Mouse (Mus musculus) heart, embryonic 11.5 days (tissue): Measurements from ENCODE around the gene Wdfy2. TPM values are rescaled to one million over a fixed set of nuclear protein-coding genes. Genes with fewer than 3 reads are reported as not detected.
A peak's percentile ranks its signal among the peaks of the same experiment; 100 is the strongest.
"Not testable (repeated sequence)": the region's sequence is repeated elsewhere in the genome, so short reads cannot be mapped to it uniquely, and the experiment has no call there.

Experiments
- ATAC-seq: fragments of 200-750 bp; cut with Nextera tagmentation; replicated peaks from 2 replicates; pipeline ENCODE4 v1.8.0; 2017; ENCODE audit warnings: moderate library complexity; ENCODE audit not compliant: insufficient number of reproducible peaks, low FRiP score, low TSS enrichment
- H3K27ac ChIP-seq: fragments of 300-500 bp; sonication (generic); 2 replicates; pipeline ENCODE4 v1.5.1; 2014; ENCODE audit warnings: mild to moderate bottlenecking, low read depth, low read length
- H3K27me3 ChIP-seq: fragments of 300-500 bp; sonication (generic); 2 replicates; pipeline ENCODE4 v1.6.1; 2014; ENCODE audit warnings: mild to moderate bottlenecking, low read length, mixed read lengths; ENCODE audit not compliant: control insufficient read depth, insufficient read depth
- H3K36me3 ChIP-seq: fragments of 300-500 bp; sonication (generic); 2 replicates; pipeline ENCODE4 v1.6.1; 2014; ENCODE audit warnings: mild to moderate bottlenecking, low read length, moderate library complexity, mixed read lengths; ENCODE audit not compliant: control insufficient read depth, insufficient read depth
- H3K4me1 ChIP-seq: fragments of 300-500 bp; sonication (generic); 2 replicates; pipeline ENCODE4 v1.6.1; 2014; ENCODE audit warnings: low read length; ENCODE audit not compliant: control insufficient read depth, insufficient read depth
- H3K4me2 ChIP-seq: fragments of 300-500 bp; sonication (generic); 2 replicates; pipeline ENCODE4 v1.6.1; 2014; ENCODE audit warnings: mild to moderate bottlenecking, moderate library complexity
- H3K4me3 ChIP-seq: fragments of 300-500 bp; sonication (generic); 2 replicates; pipeline ENCODE4 v1.5.1; 2014; ENCODE audit warnings: low read depth, low read length
- H3K9ac ChIP-seq: fragments of 300-500 bp; sonication (generic); 2 replicates; pipeline ENCODE4 v1.6.1; 2014; ENCODE audit warnings: mild to moderate bottlenecking, low read depth, low read length, moderate library complexity
- H3K9me3 ChIP-seq: fragments of 300-500 bp; sonication (generic); replicated peaks from 2 replicates; pipeline ENCODE4 v1.6.1; 2016; ENCODE audit warnings: low read length; ENCODE audit not compliant: control insufficient read depth
- WGBS: fragments of 180-500 bp; shearing (Covaris S2); extraction: QIAGEN DNeasy Blood & Tissue Kit; methylation state at CpG from one replicate; pipeline ENCODE4 v1.1.7; 2014; ENCODE audit not compliant: insufficient replicate concordance; 5-methylcytosine and 5-hydroxymethylcytosine counted together
- polyA plus RNA-seq: library from polyadenylated mRNA; unstranded; fragments of >200 nt; fragmentation: Nextera tagmentation; extraction: Ambion mirVana; gene quantifications from 2 replicates; pipeline ENCODE4 v1.2.1, GENCODE M21; 2014

Gene Wdfy2
- polyA plus RNA-seq, 1 experiment from 2014 or later = 7.6 TPM

DNA sequence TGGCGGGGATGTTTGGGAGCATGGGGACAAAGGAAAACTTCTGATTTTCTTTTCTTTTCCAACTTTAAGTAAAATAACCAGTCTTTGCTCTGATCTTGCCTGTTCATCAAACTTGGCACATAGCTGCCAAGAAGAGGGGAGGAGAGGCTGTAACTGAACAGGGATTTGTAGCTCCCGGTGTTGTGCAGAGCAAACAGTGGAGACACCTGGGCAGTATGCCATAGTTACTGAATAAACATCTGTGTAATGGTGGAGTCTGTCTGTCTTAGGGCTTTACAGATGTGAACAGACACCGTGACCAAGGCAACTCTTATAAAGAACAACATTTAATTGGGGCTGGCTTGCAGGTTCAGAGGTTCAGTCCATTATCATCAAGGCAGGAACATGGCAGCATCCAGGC lies 53.9 kb downstream of the Wdfy2 start:
- Histone ChIP-seq H3K27me3 (no peaks in the 10 kb centered on the region), H3K27ac (no peak overlapping the region), H3K4me1 (peaks cover 9% of the 10 kb centered on the region), H3K9ac (no peak overlapping the region), H3K9me3 (no peaks in the 10 kb centered on the region), H3K36me3 (no peaks in the 10 kb centered on the region), H3K4me2 (no peak overlapping the region), H3K4me3 (no peak overlapping the region)
- WGBS = 86% methylated on average over 3 of the region's 3 CpGs
- no peak for ATAC-seq

GRCm38 (mm10) chr14:62892771-62893641 lies 55.5 kb downstream of the Wdfy2 start:
- no peaks in the 10 kb centered on the region for H3K9me3 ChIP-seq
- no peak overlapping the region for H3K4me3 ChIP-seq
- no peak overlapping the region for H3K4me2 ChIP-seq
- no peak overlapping the region for H3K9ac ChIP-seq
- peaks cover 9% of the 10 kb centered on the region for H3K4me1 ChIP-seq
- H3K27ac ChIP-seq = peak overlapping the region; percentile 35; the same call in 1 of the 2 replicates
- no peaks in the 10 kb centered on the region for H3K36me3 ChIP-seq
- 62% methylated on average over 8 of the region's 8 CpGs for WGBS
- no peaks in the 10 kb centered on the region for H3K27me3 ChIP-seq
- no peak for ATAC-seq

- not testable (repeated sequence) for H3K27me3 ChIP-seq, H3K9ac ChIP-seq, H3K4me2 ChIP-seq, H3K36me3 ChIP-seq, H3K9me3 ChIP-seq, ATAC-seq, H3K4me3 ChIP-seq, H3K4me1 ChIP-seq
- WGBS = 56% methylated on average over 5 of the region's 5 CpGs
- 0 out of 2 replicates have a peak overlapping the region, but pooled peaks have one; percentile 35 for H3K27ac ChIP-seq
Measured at GRCm38 (mm10) chr14:62893642-62894180, 56.2 kb downstream of the Wdfy2 start.

DNA sequence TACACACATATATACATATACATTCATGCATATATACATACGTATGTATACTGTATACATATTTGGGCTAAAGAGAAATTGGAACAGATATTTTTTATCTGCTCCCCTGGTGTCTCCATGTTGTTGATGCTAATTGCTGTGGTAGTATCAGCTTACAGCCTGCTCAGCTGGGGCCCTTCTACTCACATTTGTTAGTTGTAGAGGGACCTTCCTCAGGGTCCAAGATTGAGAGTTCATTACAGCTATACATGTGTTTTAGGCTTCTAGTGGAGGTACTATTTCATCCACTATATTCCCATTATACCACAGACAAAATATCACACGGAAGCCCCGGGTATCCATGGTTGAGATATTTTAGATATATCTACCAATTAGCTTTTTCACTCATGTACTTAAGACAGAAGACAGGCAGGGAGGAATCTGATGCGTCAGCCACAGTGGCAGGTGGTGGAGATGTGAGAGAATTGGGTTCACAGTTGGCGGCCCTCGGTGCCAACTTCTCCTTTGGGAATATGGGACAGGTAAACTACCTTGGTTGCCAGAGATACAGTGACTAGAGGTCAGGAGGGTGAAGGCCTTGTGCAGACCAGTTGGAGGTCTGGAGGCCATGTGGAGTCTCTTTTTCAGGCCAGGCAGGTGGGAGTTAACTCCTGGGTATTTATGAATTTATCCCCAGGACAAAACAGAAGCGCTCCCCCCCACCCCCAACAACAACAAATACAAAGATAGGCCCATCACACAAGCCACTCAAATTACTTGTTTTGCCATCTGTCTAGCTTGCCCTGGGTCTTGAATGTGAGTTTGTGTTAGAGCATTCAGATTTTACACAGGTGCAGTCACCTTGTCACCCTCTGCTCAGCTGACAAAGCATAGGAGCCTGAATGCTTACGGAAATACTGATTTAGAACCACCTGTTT lies 57.7 kb downstream of the Wdfy2 start:
- Histone ChIP-seq H3K36me3 (no peaks in the 10 kb centered on the region), H3K9me3 (no peaks in the 10 kb centered on the region), H3K4me1 (peaks cover 9% of the 10 kb centered on the region), H3K4me2 (no peak overlapping the region), H3K9ac (no peak overlapping the region), H3K27me3 (no peaks in the 10 kb centered on the region), H3K4me3 (no peak overlapping the region), H3K27ac (no peak overlapping the region)
- WGBS = 88% methylated on average over 8 of the region's 8 CpGs
- ATAC-seq = no peak

- no peaks in the 10 kb centered on the region for H3K9me3 ChIP-seq
- H3K4me3 ChIP-seq = no peak overlapping the region
- WGBS = 85% methylated on average over 6 of the region's 6 CpGs
- H3K9ac ChIP-seq = no peak overlapping the region
- H3K4me2 ChIP-seq = no peak overlapping the region
- ATAC-seq = no peak
- peaks cover 5% of the 10 kb centered on the region for H3K4me1 ChIP-seq
- H3K36me3 ChIP-seq = no peaks in the 10 kb centered on the region
- no peaks in the 10 kb centered on the region for H3K27me3 ChIP-seq
- H3K27ac ChIP-seq = no peak overlapping the region
Measured at GRCm38 (mm10) chr14:62898061-62898460, 60.6 kb downstream of the Wdfy2 start.

GRCm38 (mm10) chr14:62907888-62908287 lies 70.4 kb downstream of the Wdfy2 start:
- 94% methylated on average over 2 of the region's 2 CpGs for WGBS
- H3K27me3 ChIP-seq = no peaks in the 10 kb centered on the region
- no peak overlapping the region for H3K27ac ChIP-seq
- H3K9me3 ChIP-seq = no peaks in the 10 kb centered on the region
- no peak overlapping the region for H3K9ac ChIP-seq
- H3K4me1 ChIP-seq = peaks cover 17% of the 10 kb centered on the region
- H3K36me3 ChIP-seq = no peaks in the 10 kb centered on the region
- ATAC-seq = no peak
- no peak overlapping the region for H3K4me3 ChIP-seq
- H3K4me2 ChIP-seq = no peak overlapping the region

- WGBS = 59% methylated on average over 5 of the region's 5 CpGs
- peaks cover 17% of the 10 kb centered on the region for H3K4me1 ChIP-seq
- H3K9ac ChIP-seq = no peak overlapping the region
- no peaks in the 10 kb centered on the region for H3K9me3 ChIP-seq
- no peaks in the 10 kb centered on the region for H3K27me3 ChIP-seq
- no peaks in the 10 kb centered on the region for H3K36me3 ChIP-seq
- H3K27ac ChIP-seq = peak overlapping the region; percentile 76
- H3K4me2 ChIP-seq = no peak overlapping the region
- ATAC-seq = 0 out of 2 replicates have a peak, but pooled peaks have one; percentile 18
- no peak overlapping the region for H3K4me3 ChIP-seq
Measured at GRCm38 (mm10) chr14:62908550-62908949, 71.1 kb downstream of the Wdfy2 start.

- Histone ChIP-seq H3K4me1 (peaks cover 17% of the 10 kb centered on the region), H3K4me3 (no peak overlapping the region), H3K27ac (no peak overlapping the region), H3K27me3 (no peaks in the 10 kb centered on the region), H3K9ac (no peak overlapping the region), H3K36me3 (no peaks in the 10 kb centered on the region), H3K9me3 (no peaks in the 10 kb centered on the region), H3K4me2 (no peak overlapping the region)
- 79% methylated on average over 4 of the region's 4 CpGs for WGBS
- no peak for ATAC-seq
Measured at GRCm38 (mm10) chr14:62910859-62911258, 73.4 kb downstream of the Wdfy2 start.
